Mouse (Mus musculus): Measurements from ENCODE around the gene Ostn. TPM values are rescaled to one million over a fixed set of nuclear protein-coding genes. Genes with fewer than 3 reads are reported as not detected.

Ostn gene
- polyA plus RNA-seq, 1 experiment from 2014 or later: not detected

GRCm38 (mm10) chr16:27360059-27360458 is 52.8 kb downstream of the Ostn start:
- H3K4me1 ChIP-seq (replicated peaks): no peaks in the 10 kb centered on the region
- H3K9me3 ChIP-seq: no peaks in the 10 kb centered on the region
- H3K27me3 ChIP-seq: no peaks in the 10 kb centered on the region
- no peak overlapping the region for H3K4me3 ChIP-seq
- no peak for ATAC-seq (ENCODE audit: low FRiP score, low read depth)
- H3K4me2 ChIP-seq: no peak overlapping the region
- WGBS: 94% methylated on average over 1 of the region's 1 CpGs
- H3K9ac ChIP-seq: no peak overlapping the region
- H3K27ac ChIP-seq (replicated peaks): no peak overlapping the region
- no peaks in the 10 kb centered on the region for H3K36me3 ChIP-seq

GRCm38 (mm10) chr16:27370191-27370590 is 62.9 kb downstream of the Ostn start, which contains the start of gene Uts2b:
Uts2b (minus strand) TSS chr16:27370239.
- Histone ChIP-seq H3K4me3 (no peak within 1 kb of the TSS), H3K4me1 (replicated peaks) (no peaks in the 10 kb centered on the region), H3K4me2 (no peak within 1 kb of the TSS), H3K27ac (replicated peaks) (no peak within 1 kb of the TSS), H3K9me3 (no peaks in the 10 kb centered on the region), H3K36me3 (no peaks in the 10 kb centered on the region), H3K27me3 (no peaks in the 10 kb centered on the region), H3K9ac (no peak within 1 kb of the TSS)
- ATAC-seq (ENCODE audit: low FRiP score, low read depth): no peak
- WGBS: 64% methylated on average over 8 of the region's 8 CpGs

GRCm38 (mm10) chr16:27370700-27371099 is 63.4 kb downstream of the Ostn start:
- H3K27ac ChIP-seq (replicated peaks): no peak overlapping the region
- no peak overlapping the region for H3K4me3 ChIP-seq
- no peak overlapping the region for H3K9ac ChIP-seq
- ATAC-seq (ENCODE audit: low FRiP score, low read depth): no peak
- H3K27me3 ChIP-seq: no peaks in the 10 kb centered on the region
- WGBS: 64% methylated on average over 2 of the region's 2 CpGs
- H3K9me3 ChIP-seq: no peaks in the 10 kb centered on the region
- no peak overlapping the region for H3K4me2 ChIP-seq
- no peaks in the 10 kb centered on the region for H3K36me3 ChIP-seq
- no peaks in the 10 kb centered on the region for H3K4me1 ChIP-seq (replicated peaks)

GRCm38 (mm10) chr16:27374139-27374538 is 66.8 kb downstream of the Ostn start:
- 78% methylated on average over 3 of the region's 3 CpGs for WGBS

GRCm38 (mm10) chr16:27375318-27375717 is 68.0 kb downstream of the Ostn start:
- H3K36me3 ChIP-seq: no peaks in the 10 kb centered on the region
- no peak overlapping the region for H3K27ac ChIP-seq (replicated peaks)
- H3K4me2 ChIP-seq: no peak overlapping the region
- H3K9me3 ChIP-seq: no peaks in the 10 kb centered on the region
- H3K27me3 ChIP-seq: no peaks in the 10 kb centered on the region
- H3K4me3 ChIP-seq: no peak overlapping the region
- 79% methylated on average over 2 of the region's 2 CpGs for WGBS
- H3K4me1 ChIP-seq (replicated peaks): no peaks in the 10 kb centered on the region
- no peak overlapping the region for H3K9ac ChIP-seq
- ATAC-seq (ENCODE audit: low FRiP score, low read depth): no peak

More at GRCm38 (mm10) chr16:27374139-27374538, 66.8 kb downstream of the Ostn start:
- no peak for ATAC-seq (ENCODE audit: low FRiP score, low read depth)
- Histone ChIP-seq H3K9me3 (no peaks in the 10 kb centered on the region), H3K27ac (replicated peaks) (no peak overlapping the region), H3K27me3 (no peaks in the 10 kb centered on the region), H3K4me3 (no peak overlapping the region), H3K4me1 (replicated peaks) (no peaks in the 10 kb centered on the region), H3K9ac (no peak overlapping the region), H3K36me3 (no peaks in the 10 kb centered on the region), H3K4me2 (no peak overlapping the region)

- Histone ChIP-seq H3K4me2 (no peak overlapping the region), H3K4me1 (replicated peaks) (no peaks in the 10 kb centered on the region), H3K36me3 (no peaks in the 10 kb centered on the region), H3K27ac (replicated peaks) (no peak overlapping the region), H3K9me3 (no peaks in the 10 kb centered on the region), H3K27me3 (no peaks in the 10 kb centered on the region), H3K4me3 (no peak overlapping the region), H3K9ac (no peak overlapping the region)
- ATAC-seq (ENCODE audit: low FRiP score, low read depth): no peak
Measured at GRCm38 (mm10) chr16:27376556-27376955, 69.3 kb downstream of the Ostn start.

GRCm38 (mm10) chr16:27382217-27382616 is 74.9 kb downstream of the Ostn start:
- Histone ChIP-seq H3K9me3 (no peaks in the 10 kb centered on the region), H3K4me1 (replicated peaks) (no peaks in the 10 kb centered on the region), H3K4me2 (no peak overlapping the region), H3K27me3 (no peaks in the 10 kb centered on the region), H3K27ac (replicated peaks) (no peak overlapping the region), H3K4me3 (no peak overlapping the region), H3K36me3 (no peaks in the 10 kb centered on the region), H3K9ac (no peak overlapping the region)
- no peak for ATAC-seq (ENCODE audit: low FRiP score, low read depth)
- 85% methylated on average over 4 of the region's 4 CpGs for WGBS

GRCm38 (mm10) chr16:27384893-27385603 is 77.8 kb downstream of the Ostn start:
- peaks cover 11% of the 10 kb centered on the region for H3K4me1 ChIP-seq (replicated peaks)
- WGBS: 68% methylated on average over 4 of the region's 4 CpGs
- H3K9ac ChIP-seq: no peak overlapping the region
- H3K4me3 ChIP-seq: no peak overlapping the region
- no peak overlapping the region for H3K27ac ChIP-seq (replicated peaks)
- no peaks in the 10 kb centered on the region for H3K27me3 ChIP-seq
- no peaks in the 10 kb centered on the region for H3K9me3 ChIP-seq
- H3K4me2 ChIP-seq: no peak overlapping the region
- no peaks in the 10 kb centered on the region for H3K36me3 ChIP-seq
- ATAC-seq (ENCODE audit: low FRiP score, low read depth): no peak

GRCm38 (mm10) chr16:27385649-27386048 is 78.4 kb downstream of the Ostn start:
- H3K4me1 ChIP-seq (replicated peaks): peaks cover 17% of the 10 kb centered on the region
- H3K4me3 ChIP-seq: no peak overlapping the region
- H3K36me3 ChIP-seq: no peaks in the 10 kb centered on the region
- ATAC-seq (ENCODE audit: low FRiP score, low read depth): no peak
- WGBS: 93% methylated on average over 1 of the region's 1 CpGs
- no peaks in the 10 kb centered on the region for H3K27me3 ChIP-seq
- no peak overlapping the region for H3K27ac ChIP-seq (replicated peaks)
- no peaks in the 10 kb centered on the region for H3K9me3 ChIP-seq
- no peak overlapping the region for H3K9ac ChIP-seq
- no peak overlapping the region for H3K4me2 ChIP-seq

GRCm38 (mm10) chr16:27386850-27387407 is 79.6 kb downstream of the Ostn start:
- Histone ChIP-seq H3K4me2 (no peak overlapping the region), H3K27me3 (no peaks in the 10 kb centered on the region), H3K4me3 (no peak overlapping the region), H3K9ac (no peak overlapping the region), H3K4me1 (replicated peaks) (peaks cover 28% of the 10 kb centered on the region), H3K36me3 (no peaks in the 10 kb centered on the region), H3K27ac (replicated peaks) (no peak overlapping the region), H3K9me3 (no peaks in the 10 kb centered on the region)
- no peak for ATAC-seq (ENCODE audit: low FRiP score, low read depth)
- WGBS: 76% methylated on average over 4 of the region's 4 CpGs

- Histone ChIP-seq H3K4me1 (replicated peaks) (peaks cover 35% of the 10 kb centered on the region), H3K4me2 (peak overlapping the region; percentile 75), H3K4me3 (peak overlapping the region; percentile 98), H3K36me3 (no peaks in the 10 kb centered on the region), H3K27ac (replicated peaks) (peak overlapping the region; percentile 97), H3K27me3 (no peaks in the 10 kb centered on the region), H3K9me3 (no peaks in the 10 kb centered on the region), H3K9ac (peak overlapping the region; percentile 35)
- WGBS: 49% methylated on average over 12 of the region's 12 CpGs
- no peak for ATAC-seq (ENCODE audit: low FRiP score, low read depth)
Measured at GRCm38 (mm10) chr16:27387634-27388611, 80.6 kb downstream of the Ostn start.

Data from hindbrain, embryonic 15.5 days (tissue).